Mouse (Mus musculus): ENCODE measurements around the gene Ipo7.

GRCm38 (mm10) chr7:110014272-110014671 is 3.8 kb upstream of the Ipo7 start:
- no peak for TF ChIP-seq CTCF (IDR thresholded peaks at IDR 0.05; ENCODE audit: insufficient read depth, low read length)
- no peak for TF ChIP-seq POLR2A (IDR thresholded peaks at IDR 0.05; ENCODE audit: borderline replicate concordance, extremely low read depth, low read depth, low read length)

Data from lung, adult 2 months (tissue).